In the genomic region with DNA sequence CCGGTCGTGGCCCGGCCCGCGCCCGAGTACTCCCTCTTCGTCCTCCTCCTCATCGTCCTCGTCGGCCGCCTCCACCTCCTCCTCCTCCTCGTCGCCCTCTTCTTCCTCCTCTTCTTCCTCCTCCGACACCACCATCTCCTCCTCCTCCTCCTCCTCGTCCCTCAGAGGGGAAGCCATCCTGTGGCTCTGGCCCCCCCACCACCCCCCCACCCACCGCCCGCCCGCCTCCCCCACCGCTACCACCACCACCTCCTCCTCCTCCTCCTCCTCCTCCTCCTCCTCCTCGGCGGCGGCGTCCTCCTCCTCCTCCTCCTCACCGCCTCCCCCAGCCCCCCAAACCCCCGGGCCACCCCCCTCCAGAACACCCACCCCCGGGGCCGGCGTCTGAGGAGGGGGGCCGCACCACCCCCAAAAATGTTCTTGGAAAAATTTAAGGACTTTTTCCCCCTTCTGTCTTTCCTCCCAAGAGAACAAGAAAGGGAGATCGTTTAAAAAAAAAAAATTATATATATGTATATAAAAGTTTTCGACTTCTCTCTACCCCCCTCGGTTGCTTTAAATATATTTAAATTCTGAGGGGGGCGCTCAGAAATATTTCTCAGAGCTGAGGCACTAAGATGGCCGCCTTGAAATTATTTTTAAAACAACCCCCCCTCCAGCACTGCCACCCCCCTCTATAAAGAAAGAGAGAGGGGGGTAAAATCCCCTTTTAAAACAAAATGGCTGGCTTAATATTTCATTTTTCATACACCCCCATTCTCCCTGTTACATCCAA, we compare ENCODE assay signal across 8 mouse cellular contexts. TPM values are rescaled to one million over a fixed set of nuclear protein-coding genes. Genes with fewer than 3 reads are reported as not detected.
DNase-seq lines count a peak whose midpoint lies in the region; ATAC-seq lines count a peak whose summit lies in the region.

Gene Chd3, minus strand, starts transcription at position 192 of the 775 bp plus-strand sequence.

- DNase-seq in lung, adult 18-20 months = peak; percentile 33 to 37
- no peak for DNase-seq in lung, postnatal 14 days
- no peak for DNase-seq in adrenal gland, postnatal 4 days (ENCODE audit: low spot score in 2 of 2)
- no peak for DNase-seq in layer of hippocampus, postnatal 14 days (ENCODE audit: low spot score in 2 of 2)
- DNase-seq in thymus, postnatal 4 days = peak; percentile 44
- DNase-seq in cerebellum, adult 11 months = no peak

- ATAC-seq in granulocyte monocyte progenitor cell, adult 5-6 weeks (replicated peaks; ENCODE audit: poor library complexity, severe bottlenecking) = no peak
- no peak for ATAC-seq in megakaryocyte-erythroid progenitor cell, adult 5-6 weeks (replicated peaks; ENCODE audit: low FRiP score, low TSS enrichment, poor library complexity, severe bottlenecking)

RNA-seq across cellular contexts. Expression of gene Chd3, which starts in this region (rescaled TPM):
- total RNA-seq in adrenal gland, postnatal 4 days (2021) = 100 to 1,000 TPM; 164 to 190 TPM
- 37.0 and 59.8 TPM in 2 replicates for total RNA-seq in granulocyte monocyte progenitor cell, adult 5-6 weeks (2014; fragmentation: Nextera tagmentation)
- total RNA-seq in granulocyte monocyte progenitor cell, adult 5-6 weeks (2017) = 26.9 and 37.7 TPM in 2 replicates
- 100 to 1,000 TPM; 519 to 534 TPM for total RNA-seq in layer of hippocampus, postnatal 14 days (2021)
- total RNA-seq in megakaryocyte-erythroid progenitor cell, adult 5-6 weeks (2014; fragmentation: Nextera tagmentation) = 45.7 and 57.3 TPM in 2 replicates
- total RNA-seq in megakaryocyte-erythroid progenitor cell, adult 5-6 weeks (2017) = 21.0 and 49.2 TPM in 2 replicates

Comparison
In these comparisons a context has a peak if more than half of its experiments do, and no peak if none do; other contexts are left out.
1. DNase-seq: peak in lung, adult 18-20 months (2 of 2) and thymus, postnatal 4 days (single experiment); none in lung, postnatal 14 days (single experiment), adrenal gland, postnatal 4 days (0 of 2), layer of hippocampus, postnatal 14 days (0 of 2) and cerebellum, adult 11 months (single experiment).